Mouse (Mus musculus): ENCODE measurements around the gene Jagn1. TPM values are rescaled to one million over a fixed set of nuclear protein-coding genes. Genes with fewer than 3 reads are reported as not detected.

Gene Jagn1
- polyA plus RNA-seq (2017; shearing (Covaris generic)) = 10 to 100 TPM; 54.9 to 66.3 TPM

DNA sequence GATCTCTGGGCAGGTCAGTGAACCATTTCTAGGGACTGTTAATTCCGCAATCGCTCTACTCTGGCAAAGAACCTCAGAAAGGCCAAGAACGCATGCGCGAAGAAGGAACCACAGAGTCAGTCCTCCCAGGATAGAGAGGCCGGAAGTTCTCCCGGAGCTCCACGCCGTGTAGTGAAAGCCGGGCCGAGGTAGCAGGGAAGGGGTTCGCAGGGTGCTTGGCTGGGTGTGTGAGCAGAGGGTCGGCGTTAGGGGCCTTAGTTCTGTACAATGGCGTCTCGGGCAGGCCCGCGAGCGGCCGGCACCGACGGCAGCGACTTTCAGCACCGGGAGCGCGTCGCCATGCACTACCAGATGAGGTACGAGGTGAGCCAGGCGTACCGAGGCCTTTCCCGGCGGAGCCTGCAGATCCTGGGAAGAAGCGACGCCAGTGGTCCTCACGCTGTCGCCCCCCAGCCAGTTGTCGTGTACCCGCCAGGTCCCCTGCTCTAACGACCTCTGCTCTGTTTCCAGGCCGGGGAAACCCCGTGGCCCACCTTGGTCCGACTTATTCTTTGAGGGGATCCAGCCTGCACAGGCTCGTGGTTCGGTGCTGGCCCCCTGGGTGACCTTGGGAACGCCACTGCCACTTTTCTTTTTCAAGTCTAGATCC lies at the start of gene Jagn1:
Gene Jagn1, plus strand, starts transcription at position 128 of the 649 bp plus-strand sequence.
- peak; percentile 91 for ATAC-seq

DNA sequence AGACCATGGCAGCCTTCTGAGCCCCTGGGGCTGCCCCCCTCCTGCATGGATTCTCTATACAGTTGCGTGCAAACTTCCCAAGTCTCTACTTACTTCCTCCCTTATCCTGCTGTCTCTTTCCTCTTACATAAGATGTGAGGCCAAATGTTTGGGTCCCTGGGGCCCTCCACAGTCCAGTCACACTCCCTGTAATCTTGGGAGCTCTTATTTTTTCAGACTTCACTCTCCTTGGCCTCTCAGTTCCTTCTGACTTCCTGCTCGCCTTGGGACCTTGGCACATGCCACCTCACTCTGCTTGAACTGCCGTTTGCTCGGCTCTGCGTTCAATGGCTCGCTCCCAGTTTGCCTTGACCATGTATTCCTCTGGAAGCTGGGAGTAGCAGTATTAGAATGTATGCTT lies 48.4 kb upstream of the Jagn1 start:
- ATAC-seq = no peak

DNA sequence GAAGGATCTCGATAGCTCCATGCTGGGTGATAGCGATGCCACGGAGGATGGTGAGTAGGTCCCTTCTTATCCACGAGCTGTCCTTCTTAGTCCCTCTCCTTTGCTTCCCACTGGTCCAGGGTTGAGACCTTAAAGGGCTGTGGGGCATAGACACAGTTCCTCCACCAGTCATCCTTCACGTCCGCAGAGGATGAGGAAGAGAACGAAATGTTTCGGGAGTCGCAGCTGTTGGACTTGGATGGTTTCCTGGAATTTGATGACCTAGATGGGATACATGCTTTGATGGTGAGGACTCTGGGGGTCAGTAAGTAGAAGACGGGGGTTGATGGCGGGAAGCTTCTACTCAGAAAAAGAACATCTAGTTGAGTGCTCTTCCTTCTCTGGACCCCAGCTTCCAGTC lies 47.6 kb upstream of the Jagn1 start:
- no peak for ATAC-seq

DNA sequence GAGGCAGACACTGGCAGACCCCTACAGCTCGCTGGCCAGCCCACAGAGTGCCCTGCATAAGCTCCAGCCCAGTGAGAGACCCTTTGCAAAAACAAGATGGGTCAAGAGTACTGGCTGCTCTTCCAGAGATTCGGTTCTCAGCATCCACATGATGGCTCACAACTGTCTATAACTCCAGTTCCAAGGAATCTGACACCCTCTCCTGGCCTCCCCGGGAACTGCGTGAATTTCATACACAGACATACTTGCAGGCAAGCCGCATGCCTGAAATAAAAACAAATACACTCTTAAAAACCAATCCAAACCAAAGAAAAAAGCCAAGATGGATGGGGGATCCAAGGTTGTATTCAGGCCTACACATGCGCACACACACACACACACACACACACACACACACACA lies 46.9 kb upstream of the Jagn1 start:
- ATAC-seq = no peak

DNA sequence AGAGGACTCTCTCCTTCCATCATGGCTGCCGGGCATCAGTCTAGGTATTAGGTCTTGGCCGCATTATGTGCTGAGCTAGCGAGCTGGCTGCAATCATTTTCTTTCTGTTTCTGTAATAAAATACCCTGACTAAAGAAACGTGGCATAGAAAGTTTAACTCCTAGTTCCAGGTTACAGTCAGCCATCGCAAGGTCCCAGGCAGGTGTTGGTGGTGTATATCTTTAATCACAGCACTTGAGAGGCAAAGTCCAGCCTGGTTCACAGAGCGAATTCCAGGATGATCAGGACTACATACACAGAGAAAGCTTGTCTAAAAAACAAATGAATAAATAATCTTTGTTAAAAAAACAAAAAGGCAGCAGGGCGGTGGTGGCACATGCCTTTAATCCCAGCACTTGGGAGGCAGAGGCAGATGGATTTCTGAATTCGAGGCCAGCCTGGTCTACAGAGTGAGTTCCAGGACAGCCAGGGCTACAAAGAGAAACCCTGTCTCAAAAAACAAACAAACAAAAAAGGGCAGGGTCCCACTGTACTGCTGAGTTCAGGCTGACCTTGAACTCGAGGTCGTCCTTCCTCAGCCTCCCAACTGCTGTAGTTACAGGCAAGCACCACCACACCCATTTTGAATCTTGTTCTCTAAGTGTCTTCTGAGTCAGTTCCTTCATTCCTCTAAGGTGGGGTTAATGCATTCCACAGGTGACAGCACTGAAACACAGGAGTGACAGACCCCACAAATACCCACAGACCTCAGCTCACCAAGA lies 45.9 kb upstream of the Jagn1 start:
- no peak for ATAC-seq

DNA sequence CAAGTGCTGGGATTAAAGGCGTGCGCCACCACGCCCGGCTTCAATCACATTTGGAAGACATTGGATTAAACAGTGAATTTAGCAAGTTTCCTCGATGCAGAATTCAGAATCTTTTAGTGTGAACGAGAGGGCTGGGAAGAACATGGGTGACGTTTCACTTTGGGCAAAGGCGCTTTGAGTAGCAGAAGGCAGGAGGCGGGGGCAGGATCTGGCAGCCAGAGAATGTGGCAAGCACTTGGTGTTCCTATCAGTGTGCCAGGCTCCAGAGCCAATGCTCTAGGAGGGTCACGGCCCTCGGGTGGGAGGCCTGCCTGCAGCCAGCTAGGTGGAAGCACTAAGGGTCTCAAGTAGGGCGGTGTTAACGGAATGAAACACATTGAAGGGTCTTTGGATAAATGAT lies 40.3 kb upstream of the Jagn1 start:
- ATAC-seq = no peak

DNA sequence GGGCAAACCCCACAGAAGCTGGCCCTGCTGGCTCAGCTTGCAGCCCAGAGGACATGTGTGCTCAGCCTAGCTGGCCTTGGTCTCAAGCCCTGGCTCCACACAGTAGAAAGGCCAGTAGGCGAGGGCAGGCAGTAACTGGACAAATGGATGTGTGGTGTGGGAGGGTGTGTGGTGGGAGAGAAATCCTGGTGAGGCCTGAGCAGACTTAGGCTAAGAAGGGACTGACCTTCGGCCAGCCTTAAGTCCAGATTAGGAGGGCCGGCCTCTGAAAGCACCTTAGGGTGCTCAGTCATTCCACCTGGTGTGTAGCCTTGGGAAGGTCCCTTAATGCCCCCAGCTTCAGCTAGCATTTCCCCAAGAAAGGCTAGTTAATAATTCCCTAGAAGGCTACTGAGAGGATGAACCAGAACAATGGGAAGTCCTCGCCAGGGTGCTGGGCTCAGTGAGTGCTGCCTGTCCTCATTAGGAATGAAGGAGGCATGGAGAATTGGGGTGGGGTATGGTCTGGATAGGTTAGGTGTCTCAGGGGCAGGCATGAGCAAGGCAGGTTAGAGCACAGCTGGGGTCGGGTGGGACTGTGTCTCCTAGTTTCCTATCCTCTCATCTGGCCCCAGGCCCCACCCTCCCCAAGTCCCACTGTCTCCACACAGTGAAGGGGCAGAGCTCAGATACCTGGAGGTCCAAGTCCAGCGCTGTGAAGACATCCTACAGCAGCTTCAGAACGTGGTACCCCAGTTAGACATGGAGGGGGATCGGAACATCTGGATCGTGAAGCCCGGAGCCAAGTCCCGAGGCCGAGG lies 37.5 kb upstream of the Jagn1 start:
- no peak for ATAC-seq

DNA sequence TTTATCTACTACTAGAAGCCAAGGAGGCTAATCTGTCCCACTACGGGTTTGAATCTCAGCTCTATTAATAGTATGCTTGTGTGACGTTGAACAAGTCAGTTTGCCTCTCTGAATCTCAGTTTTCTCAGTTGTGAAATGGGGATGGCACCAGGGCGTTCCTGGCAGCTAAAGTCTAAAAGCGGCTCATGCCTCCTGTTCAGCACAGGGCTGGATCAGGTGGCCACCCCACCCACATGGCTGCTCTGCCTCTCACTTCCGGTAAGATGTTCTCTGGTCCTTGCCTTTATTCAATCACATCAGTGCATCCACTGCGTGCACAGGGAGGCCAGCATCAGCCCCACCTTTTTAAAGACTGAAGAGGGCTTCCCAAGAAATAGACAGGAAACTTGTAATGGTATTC lies 36.9 kb upstream of the Jagn1 start:
- no peak for ATAC-seq

DNA sequence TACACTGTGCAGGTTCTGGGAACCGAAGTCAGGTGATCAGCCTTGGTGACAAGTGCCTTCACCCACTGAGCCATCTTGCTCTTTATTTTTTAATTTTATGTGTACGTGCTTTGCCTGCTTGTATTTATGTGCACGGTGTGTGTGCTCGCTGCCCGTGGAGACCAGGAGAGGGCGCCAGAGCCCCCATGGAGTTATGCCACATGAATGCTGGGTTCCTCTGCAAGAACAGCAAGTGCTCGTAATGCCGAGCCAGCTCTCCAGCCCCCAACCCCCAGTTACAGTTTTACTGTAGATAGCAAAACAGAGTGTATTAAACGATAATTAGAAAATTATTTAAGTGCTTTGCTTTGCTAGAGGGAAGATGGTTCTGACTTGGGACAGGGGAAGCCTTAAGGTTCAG lies 35.7 kb upstream of the Jagn1 start:
- ATAC-seq = no peak

DNA sequence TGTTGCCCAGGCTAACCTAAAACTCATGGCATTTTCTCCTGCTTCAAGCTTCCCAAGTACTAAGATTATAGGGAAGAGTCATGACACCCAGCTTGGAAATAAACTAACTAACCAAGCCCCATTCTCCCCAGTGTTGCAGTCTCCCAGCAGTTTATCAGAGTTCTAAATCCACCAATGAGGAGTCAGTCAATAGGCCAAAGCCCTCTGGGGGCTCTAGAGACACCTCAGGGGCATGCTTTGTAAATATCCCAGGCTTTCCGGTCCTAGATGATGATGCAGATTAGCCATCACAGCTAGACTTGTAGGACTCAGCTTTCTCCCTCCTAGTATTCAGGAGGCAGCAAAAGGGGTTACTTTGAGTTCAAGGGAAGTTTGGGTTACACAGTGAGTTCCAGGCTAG lies 32.4 kb upstream of the Jagn1 start:
- no peak for ATAC-seq

DNA sequence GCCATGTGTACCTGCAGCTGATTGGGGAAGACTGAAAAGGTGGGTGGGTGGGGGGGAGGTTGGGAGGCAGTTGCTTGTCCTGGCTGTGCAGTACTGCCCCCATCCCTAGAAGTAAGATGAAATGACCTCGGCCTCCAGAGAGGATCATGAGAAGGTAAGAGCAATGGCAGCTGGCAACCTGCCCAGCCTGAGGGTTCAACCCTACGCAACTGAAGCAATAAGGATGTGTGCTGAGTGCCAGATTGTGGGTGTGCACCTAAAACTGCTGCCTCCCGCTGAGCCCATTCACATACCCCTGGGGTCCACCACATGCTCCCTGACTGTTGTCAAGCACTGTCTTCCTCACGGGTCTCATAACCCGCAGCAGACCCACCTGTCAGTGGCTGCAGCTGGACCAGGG lies 26.0 kb upstream of the Jagn1 start:
- ATAC-seq = no peak

DNA sequence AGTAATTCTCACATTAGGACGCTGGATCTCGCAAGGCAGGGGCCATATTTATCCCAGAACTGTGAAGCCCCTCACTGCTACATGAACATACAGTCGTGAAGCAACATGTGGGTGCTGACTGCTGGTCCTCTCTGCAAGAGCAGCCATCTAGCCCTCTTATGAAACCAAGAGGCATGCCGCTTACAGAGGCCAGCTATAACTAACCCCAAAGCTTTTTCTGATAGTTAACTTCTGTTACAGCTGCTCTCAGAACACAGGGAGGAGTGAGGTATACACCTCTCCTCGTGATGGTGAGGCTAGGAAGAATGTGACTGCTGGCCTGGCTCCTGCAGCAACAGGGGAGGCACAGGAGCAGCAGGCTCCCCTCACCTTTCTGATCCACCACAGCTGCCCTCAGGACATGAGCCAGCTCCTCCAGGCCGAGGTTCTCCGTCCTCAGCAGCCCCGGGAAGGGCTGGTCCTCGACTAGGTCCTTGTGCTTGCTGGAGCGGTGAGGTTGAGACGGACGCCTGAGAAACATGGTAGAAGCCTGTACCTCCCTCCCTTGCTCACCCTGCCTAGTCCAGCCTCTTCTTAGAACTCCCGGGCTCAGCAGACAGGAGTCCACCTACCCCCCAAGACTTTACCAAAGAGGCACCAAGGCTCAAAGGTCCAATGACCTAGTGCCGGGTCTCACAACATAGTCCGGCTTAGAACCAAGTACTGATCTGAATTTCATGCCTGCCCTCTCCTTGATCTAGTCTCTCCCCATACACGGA lies 23.7 kb upstream of the Jagn1 start:
- peak; percentile 33 for ATAC-seq

DNA sequence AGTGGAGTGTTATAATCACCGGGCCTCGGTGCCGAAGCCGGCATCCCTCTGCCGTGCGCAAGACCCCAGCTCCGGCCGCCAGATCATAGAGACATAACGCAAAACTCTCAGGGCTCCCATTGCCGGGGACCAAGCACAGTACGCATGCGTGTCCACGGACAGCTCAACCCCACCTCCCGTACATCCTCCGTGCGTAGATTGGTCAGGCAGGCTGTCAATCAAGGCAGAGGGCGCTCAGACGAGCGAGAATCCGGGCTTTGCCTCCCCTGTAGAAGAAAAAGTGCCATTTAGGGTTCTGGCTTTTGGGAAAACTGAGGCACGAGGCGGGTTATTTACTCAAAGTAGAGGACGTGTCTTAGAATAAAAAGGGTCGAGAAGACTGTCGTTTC lies 23.2 kb upstream of the Jagn1 start, which contains the start of gene Rpusd3:
Gene Rpusd3, minus strand, starts transcription at position 142 of the 389 bp plus-strand sequence.
- peak; percentile 99 for ATAC-seq

DNA sequence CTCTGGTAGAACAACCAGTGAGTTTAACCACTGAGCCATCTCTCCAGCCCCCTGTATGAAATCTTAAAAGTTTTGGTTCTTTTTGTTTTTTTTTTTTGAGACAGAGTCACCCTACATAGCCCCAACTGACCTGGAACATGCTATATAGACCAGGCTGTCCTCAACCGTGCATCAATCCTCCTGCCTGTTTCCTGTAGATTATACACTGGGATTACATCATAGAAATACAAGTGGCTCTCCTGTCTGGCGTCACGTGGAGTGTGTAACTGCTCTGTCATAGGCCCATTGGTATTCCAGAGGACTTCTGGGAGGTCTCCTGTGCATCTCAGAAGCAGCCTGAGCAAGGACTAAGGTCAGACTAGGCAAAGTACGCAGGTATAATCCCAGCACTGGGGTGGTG lies 19.4 kb upstream of the Jagn1 start:
- ATAC-seq = no peak

DNA sequence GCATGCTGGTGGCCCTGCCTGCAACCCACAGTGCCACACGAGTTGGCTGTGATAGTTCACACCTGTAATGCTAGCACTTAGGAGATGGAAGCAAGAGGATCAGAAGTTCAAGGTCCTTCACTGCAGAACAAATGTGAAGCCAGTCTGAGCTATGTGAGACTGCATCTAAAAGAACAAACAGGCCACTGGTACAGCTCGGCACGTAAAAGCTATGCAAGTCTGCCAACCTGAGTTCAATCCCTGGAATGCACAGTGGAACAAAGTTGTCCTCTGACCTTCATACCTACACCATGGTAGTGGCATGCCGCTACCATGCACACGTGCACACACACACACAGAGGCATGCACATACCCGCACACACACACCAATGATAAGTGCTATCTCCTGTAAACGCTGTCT lies 18.2 kb upstream of the Jagn1 start:
- no peak for ATAC-seq

DNA sequence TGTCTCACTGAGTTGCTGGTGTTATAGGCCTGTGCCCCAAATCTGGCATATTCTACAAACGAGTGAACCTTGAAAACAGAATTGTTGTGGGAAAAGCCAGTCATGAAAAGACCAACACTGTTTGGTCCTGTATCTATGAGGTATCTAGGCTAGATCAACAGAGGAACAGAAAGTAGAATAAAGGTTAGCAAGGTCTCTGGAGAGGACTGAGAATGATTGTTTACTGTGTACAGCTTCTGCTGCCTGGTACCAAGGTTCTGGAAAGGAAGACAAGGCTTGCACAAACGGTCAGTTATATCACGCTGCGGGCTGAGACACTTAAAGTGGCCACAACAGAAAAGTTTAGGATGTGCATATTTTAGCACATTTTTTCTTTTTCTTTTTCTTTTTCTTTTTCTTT lies 15.7 kb upstream of the Jagn1 start:
- no peak for ATAC-seq

DNA sequence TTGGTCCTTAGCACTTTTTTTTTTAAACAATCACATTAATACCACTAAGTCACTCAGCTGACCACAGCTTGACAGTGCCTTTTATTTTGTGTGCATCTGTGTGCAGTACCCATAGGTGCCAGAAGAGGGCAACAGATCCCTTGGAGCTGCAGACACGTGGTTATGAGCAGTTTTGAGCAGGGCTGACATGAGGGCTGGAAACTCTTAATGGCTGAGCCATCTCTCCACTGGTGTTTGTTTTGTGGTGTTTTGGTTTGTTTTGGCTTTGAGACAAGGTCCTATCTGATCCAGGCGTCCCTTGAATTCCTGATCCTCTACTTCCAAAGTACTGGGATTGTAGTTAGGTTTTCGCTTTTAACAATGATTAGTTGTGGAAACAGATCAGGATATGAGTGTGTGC lies 15.0 kb upstream of the Jagn1 start:
- peak; percentile 53 for ATAC-seq

DNA sequence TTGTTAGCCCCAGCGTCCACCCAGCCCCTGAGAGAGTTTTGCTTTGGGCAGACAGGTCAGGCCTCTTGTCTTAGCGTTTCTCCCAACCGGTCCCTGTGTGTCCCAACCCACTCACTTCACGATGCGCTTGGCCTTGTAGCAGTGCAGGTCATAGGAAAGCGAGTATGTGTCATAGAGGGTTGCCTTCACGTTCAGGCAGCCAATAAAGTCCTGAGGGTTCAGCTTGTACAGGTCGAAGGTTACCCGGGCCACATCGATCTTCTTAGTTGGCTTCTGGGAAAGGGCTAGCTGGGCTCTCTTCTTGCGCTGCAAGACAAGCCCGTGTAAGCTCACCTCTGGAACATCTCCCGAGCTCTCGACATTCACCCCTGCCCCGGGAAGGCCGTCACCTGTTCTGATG lies 14.4 kb upstream of the Jagn1 start:
- ATAC-seq = no peak

DNA sequence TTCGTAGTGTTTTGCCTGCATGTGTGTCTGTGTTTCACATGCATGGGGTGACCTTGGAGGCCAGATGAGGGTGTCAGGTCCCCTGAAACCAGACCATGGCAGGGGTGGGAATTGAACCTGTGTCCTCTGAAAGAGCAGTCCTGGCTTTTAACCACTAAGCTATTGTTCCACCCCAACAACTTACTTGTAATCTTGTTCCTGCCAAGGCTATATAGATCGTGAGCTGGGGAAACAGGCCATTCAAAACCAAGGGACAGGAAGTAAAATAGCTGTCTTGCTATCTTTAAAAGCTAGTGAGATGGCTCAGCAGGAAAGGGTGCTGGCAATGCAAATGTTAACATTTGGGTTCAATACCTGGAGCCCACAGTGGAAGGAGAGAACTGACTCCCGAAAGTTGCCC lies 12.4 kb upstream of the Jagn1 start:
- ATAC-seq = no peak

DNA sequence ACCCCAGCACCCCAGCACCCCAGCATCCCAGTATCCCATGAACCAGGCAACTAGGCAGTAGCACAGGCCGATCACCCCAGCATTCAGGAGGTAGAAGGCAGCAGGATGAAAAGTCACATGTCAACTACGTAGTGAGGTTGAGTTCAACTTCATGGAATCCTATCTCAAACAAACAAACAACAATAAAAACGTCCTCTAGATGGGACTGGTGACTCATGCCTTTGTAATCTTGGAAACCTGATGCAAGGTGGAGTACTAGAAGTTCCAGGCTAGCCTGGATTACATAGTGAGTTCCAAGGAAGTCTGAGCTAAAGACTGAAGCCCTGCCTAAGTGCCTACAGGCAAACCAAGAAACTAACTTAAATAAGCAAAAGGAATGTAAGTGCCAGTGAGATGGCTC lies 11.5 kb upstream of the Jagn1 start:
- ATAC-seq = no peak

DNA sequence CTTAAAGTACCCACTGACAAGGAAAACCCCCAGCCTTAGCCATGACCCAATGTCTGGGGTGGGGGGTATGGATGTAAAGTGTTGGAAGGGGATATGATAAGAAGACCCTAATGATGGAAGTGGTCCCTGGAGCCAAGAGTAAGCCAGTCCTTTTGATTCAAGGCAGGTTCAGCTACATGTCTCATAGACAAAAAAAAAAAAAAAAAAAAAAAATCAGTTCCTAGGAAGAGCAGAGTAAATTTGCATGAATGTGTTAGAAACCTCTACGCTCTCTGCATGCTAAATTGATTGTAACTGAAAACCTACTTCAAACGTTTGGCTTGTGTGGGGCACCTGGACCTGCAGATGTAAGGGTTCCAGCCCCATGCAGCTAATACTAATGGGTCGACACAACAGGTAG lies 10.6 kb upstream of the Jagn1 start:
- ATAC-seq = no peak

DNA sequence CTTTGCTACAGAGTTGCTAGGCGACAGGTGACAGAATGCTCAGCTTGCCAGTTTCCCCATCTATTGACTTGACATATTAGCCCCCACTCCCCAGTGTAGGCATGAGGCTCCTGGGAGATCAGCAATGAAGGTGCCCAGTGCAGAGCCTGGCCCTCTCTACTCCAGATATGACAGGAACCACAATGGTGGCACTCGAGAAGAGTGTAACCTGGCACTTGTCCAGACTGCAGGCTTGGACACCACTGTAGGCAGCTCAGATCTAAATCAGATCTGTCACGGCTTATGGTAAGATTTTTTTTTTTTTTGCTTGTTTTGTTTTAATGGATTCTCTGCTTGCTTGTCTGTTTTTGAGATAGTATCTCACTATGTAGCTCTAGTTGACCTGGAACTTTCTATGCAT lies 8.7 kb upstream of the Jagn1 start:
- ATAC-seq = no peak

DNA sequence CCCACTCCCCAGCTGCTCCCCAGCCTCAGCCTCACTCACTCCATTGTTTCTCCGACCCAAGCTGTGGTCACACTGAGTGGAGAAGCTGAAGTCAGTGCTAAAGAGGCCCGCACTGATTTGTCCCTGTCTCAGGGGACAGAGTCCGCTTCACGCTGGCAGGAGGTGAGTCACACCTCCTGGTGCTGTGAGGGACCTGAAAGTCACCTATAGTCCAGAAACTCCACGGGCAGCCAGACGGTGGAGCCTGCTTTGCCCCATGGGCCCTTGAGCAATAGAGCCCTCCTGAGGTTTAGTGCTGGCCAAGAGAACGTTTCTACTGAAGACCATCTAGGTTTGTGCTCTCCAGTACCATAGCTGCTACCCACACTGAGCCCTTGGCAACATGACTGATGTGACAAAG lies 7.7 kb upstream of the Jagn1 start:
- no peak for ATAC-seq
